Mouse (Mus musculus): ENCODE measurements around the gene Ptger4. TPM values are rescaled to one million over a fixed set of nuclear protein-coding genes. Genes with fewer than 3 reads are reported as not detected.

Gene Ptger4
- polyA plus RNA-seq, 1 experiment from 2014 or later: 1.6 TPM

- no peak overlapping the region for H3K4me3 ChIP-seq (replicated peaks)
- H3K9me3 ChIP-seq (replicated peaks): no peaks in the 10 kb centered on the region
- no peaks in the 10 kb centered on the region for H3K27me3 ChIP-seq
- peaks cover 50% of the 10 kb centered on the region for H3K4me1 ChIP-seq (replicated peaks)
- H3K36me3 ChIP-seq (replicated peaks): peaks cover 36% of the 10 kb centered on the region
- no peak overlapping the region for H3K9ac ChIP-seq
- no peak overlapping the region for H3K4me2 ChIP-seq
- 73% methylated on average over 6 of the region's 6 CpGs for WGBS (ENCODE audit: insufficient replicate concordance)
- H3K27ac ChIP-seq (replicated peaks): 0 out of 2 replicates have a peak overlapping the region, but pooled peaks have one; percentile 14
- no peak for ATAC-seq (ENCODE audit: insufficient read depth)
Measured at GRCm38 (mm10) chr15:5158827-5159226, 85.2 kb downstream of the Ptger4 start.

DNA sequence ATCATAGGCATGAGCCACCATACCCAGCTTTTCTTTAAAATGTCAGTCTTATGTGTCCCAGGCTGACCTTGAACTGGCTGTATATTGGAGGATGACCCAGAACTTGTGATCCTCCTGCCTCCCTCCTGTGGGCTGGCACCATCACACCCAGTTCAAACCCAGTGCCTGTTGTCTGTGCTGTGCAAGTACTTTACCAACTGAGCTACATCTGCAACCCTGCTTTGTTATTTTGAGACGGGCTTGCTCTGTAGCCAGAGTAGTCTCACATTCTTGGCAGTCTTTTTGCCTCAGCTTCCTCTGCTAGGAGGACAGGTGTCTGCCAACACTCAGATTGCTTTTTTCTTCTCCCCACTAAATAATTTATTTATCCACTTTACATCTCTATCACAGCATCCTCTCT, 86.6 kb downstream of the Ptger4 start:
- Histone ChIP-seq H3K9me3 (replicated peaks) (no peaks in the 10 kb centered on the region), H3K27me3 (no peaks in the 10 kb centered on the region), H3K4me3 (replicated peaks) (no peak overlapping the region), H3K4me1 (replicated peaks) (peaks cover 51% of the 10 kb centered on the region), H3K4me2 (no peak overlapping the region), H3K27ac (replicated peaks) (no peak overlapping the region), H3K36me3 (replicated peaks) (peaks cover 23% of the 10 kb centered on the region), H3K9ac (no peak overlapping the region)
- no peak for ATAC-seq (ENCODE audit: insufficient read depth)
- WGBS (ENCODE audit: insufficient replicate concordance): 83% methylated on average over 1 of the region's 1 CpGs

Other genes starting within 250 kb of the Ptger4 start
- gene C7, start 180.4 kb downstream of the Ptger4 start, polyA plus RNA-seq (2015; fragmentation: Nextera tagmentation; extraction: Ambion mirVana): not detected in 2 replicates
- 1.2 and 1.6 TPM in 2 replicates for gene Card6, start 135.6 kb downstream of the Ptger4 start, polyA plus RNA-seq (2015; fragmentation: Nextera tagmentation; extraction: Ambion mirVana)
- gene Rpl37, start 127.5 kb downstream of the Ptger4 start, polyA plus RNA-seq (2015; fragmentation: Nextera tagmentation; extraction: Ambion mirVana): 195 and 292 TPM in 2 replicates
- gene Prkaa1, start 100.3 kb downstream of the Ptger4 start, polyA plus RNA-seq (2015; fragmentation: Nextera tagmentation; extraction: Ambion mirVana): 11.4 and 12.2 TPM in 2 replicates
- gene Ttc33, start 58.7 kb downstream of the Ptger4 start, polyA plus RNA-seq (2015; fragmentation: Nextera tagmentation; extraction: Ambion mirVana): 13.5 and 15.7 TPM in 2 replicates

Measured in liver, embryonic 15.5 days (tissue).